Mouse (Mus musculus): ENCODE results near the gene Dcaf17.

The Dcaf17 gene

GRCm38 (mm10) chr2:71055300-71056114 lies at the start of gene Dcaf17, which contains the start of gene Mettl8:
Gene Dcaf17, plus strand, starts transcription at chr2:71055328.
Gene Mettl8, minus strand, starts transcription at chr2:71055583.
- DNase-seq: peak; percentile 98

GRCm38 (mm10) chr2:71011816-71012215 lies 43.3 kb upstream of the Dcaf17 start:
- no peak for DNase-seq

GRCm38 (mm10) chr2:71013521-71013920 lies 41.6 kb upstream of the Dcaf17 start:
- DNase-seq: no peak

DNA sequence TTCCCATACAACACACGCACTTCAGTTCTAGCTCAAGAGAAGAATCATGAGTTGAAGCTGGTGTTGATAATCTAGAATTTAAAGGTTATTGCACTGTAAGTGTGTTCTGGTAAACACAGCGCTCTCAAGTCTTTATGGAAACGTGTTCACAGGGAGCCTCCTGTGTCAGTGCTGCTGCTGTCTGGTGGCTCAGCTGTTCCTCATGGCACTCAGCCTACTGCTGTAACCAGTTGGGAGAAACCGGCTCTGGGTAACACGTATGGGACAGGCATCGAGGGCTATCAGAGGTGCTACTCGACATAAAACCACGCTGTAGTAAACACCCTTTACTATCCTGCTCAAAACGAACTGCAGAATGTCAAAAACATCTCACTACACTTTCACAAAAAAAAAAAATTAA lies 35.9 kb upstream of the Dcaf17 start:
- no peak for DNase-seq

- DNase-seq: no peak
Observed at GRCm38 (mm10) chr2:71019704-71020375, 35.3 kb upstream of the Dcaf17 start.

DNA sequence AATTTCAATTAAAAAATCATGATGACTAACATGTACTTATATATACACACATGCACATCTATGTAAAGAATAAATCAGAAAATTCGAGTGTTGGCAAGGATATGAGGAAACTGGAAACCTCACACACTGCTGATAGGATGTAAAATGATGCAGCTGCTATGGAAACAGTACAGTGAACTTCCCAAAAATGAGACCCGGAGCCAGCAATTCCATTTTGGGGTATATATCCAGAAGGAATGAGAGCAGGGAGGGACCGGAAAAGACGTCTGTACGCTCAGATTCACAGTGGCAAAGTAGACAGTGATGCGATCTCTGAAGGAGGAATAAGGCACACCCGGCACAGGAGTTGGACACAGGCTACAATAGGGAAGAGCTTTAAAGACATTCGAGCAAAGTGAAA lies 34.5 kb upstream of the Dcaf17 start:
- no peak for DNase-seq

GRCm38 (mm10) chr2:71022991-71023390 lies 32.1 kb upstream of the Dcaf17 start:
- DNase-seq: no peak

DNA sequence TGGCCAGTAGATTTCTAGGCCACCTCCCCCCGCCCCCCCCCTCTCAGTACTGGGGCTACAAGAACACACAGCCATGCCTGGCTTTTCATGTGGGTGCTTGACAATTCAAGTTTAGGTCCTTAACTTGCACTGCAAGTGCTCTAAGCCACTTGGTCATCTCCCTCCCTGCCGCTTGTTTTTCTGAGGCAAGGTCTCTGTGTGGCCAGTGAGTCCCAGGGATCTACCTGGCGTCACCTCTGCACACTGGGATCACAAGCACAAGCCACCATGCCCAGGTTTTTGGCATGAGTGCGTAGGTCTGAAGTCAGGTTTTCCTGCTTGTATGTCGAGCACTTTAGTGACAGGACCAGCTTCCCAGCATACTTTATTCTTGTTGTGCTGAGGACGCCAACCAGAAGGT lies 31.1 kb upstream of the Dcaf17 start:
- DNase-seq: no peak

- DNase-seq: no peak
Observed at GRCm38 (mm10) chr2:71025576-71026315, 29.4 kb upstream of the Dcaf17 start.

DNA sequence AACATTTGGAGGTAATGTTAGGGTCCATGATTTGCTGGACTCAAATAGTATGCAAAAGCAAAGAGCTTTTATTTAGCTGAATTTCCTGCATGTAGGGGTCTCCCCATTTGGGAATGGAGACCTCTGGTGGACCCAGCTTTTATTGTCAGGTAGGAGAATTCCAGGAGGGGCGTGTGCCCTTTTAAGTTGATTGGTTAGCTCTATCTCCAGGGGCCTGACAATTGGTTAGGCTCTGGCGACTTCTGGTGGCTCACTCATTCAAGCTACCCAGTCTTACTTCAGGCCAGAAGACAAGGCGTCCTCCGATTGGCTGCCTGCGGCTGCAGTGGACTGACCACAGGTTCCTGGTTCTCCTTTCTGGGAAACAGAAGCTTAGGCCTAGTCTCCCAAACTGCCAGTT lies 28.3 kb upstream of the Dcaf17 start:
- DNase-seq: no peak

DNA sequence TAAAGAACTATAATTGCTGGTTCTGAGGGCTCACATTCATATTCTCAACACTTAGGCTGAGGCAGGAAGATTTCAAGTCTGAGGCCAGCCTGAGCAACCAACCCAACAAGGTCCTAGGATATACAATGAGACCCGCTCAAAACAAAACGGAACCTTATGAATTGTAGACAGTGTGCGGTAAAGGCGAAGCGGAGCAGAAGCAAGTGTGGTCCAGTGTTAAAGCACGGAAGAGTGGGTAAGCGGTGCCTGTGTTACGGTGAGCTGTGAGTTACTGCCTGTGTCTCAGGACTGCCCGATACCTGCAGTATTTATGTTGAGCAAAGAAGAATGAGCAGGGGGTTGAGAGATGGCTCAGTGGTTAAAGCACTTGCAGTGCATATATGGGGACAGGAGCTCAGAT lies 27.5 kb upstream of the Dcaf17 start:
- DNase-seq: no peak

DNA sequence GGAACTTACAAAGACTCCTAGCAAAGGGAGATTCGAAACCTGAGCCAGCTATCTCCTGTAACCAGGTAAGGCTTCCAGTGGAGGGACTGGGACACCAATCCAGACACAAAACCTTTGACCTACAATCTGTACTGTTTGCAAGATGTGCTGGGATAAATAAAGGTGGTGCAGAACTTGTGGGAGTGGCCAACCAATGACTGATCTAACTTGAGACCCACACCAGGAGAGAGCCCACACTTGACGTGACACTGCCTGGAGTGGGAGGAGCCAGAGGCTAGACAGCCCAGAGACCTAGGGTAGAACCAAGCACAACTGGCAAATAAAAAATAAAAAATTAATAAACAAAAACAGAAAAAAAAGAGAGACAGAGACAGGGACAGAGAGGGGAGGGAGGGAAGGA lies 24.5 kb upstream of the Dcaf17 start:
- no peak for DNase-seq

DNA sequence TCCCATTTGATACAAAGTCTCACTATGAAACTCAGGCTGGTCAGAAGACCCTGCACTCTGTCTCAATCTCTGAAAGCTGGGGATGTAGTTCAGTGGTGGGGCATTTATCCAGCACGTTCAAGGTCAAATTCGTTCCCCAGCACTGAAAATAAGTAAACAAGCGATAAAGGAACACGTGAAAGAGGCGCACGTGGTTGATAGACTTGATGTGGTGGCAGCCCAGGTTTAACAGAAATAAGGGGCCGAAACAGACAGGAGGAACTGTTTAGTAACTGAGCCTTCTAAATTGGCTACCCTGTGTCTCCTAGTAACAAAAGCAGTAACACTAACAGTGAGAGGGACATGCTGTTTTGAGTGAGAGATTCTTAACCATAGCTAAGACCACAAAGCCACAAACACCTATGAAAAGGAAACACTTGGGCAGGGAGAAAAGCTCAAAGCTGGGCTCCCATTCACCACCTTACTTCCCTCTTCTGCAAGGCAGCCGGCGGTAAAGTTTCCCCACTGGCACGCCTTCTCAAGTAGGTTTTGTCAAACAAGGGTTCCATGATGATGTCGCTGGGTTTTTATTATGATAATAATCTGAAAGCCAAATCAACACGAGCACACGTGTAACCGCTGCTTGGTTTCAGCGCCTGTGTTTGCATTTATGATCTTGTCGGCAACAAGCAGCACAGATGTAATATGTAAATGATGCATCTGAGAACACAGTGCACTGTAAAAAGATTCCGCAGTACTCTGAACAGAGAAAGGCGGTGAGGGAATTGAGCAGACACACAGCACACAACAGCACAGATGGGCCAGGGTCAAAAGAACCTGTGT lies 22.9 kb upstream of the Dcaf17 start:
- DNase-seq: peak; percentile 58

DNA sequence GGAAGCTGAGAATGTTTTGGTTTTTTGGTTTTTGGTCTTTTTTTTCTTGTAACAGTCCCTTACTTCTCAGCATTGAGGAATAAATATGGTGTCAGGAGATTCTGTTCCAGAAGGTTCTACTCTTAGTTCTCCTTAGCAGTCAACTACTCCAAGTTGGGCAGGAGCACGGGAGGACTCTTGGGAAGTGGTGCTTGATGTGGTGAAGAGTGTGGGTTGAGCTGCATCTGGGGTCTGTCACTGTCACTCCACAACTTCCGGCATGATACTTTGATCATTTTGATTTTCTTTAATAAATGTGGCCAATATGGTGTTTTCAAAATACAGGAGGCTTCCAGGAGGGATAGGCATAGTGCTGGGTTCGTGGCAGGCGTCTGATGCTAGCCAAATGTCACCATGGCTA lies 22.1 kb upstream of the Dcaf17 start:
- no peak for DNase-seq

GRCm38 (mm10) chr2:71033987-71034386 lies 21.1 kb upstream of the Dcaf17 start:
- no peak for DNase-seq

GRCm38 (mm10) chr2:71037447-71037846 lies 17.7 kb upstream of the Dcaf17 start:
- no peak for DNase-seq

DNA sequence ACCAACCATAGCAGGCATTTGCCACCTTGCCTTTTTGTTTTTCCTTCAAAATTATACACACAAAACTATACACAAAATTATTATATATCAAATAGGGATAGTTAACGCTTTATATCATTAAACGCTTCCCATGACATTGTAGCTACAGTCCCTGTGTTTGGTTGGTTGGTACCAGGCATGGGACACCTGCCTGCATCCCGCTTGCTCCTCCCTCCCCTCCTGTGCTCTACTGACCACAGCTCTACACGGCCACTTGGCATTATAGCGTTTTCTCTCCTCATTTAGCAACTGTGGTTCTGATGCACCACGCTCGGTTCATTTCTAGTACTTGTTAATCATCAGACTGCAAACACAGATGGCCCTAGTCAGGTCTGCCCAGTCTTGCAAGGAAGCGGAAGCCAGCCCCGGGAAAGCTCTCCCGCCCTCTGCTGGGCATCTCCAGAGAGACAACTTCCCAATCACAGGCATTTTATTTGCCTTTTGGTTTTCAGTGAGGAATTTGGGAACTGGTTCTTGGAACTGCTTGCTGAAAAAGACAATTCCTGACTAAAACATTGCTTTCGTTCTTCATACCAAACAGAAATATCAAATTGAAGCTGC lies 15.5 kb upstream of the Dcaf17 start:
- peak; percentile 72 for DNase-seq

DNA sequence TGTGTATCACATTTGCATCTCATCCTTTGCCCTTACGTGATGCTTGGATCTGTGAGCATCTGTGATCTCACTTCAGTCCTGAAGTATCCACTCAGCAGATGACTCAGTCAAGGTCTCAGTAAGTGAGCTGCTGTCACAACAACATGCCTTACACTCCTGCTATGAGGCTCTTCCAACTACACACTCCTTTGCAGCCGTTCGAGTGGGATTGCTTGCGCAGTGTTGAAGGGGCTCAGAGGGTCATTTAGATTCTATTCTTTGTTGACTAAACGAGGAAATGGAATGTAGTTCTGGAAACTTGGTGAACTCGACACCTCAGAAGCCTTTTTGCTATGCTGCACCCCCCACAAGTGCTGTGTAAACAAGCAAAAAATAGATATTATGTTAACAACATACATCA lies 9.0 kb upstream of the Dcaf17 start:
- DNase-seq: peak; percentile 29

- peak; percentile 64 for DNase-seq
Observed at GRCm38 (mm10) chr2:71046751-71047320, 8.3 kb upstream of the Dcaf17 start.

DNA sequence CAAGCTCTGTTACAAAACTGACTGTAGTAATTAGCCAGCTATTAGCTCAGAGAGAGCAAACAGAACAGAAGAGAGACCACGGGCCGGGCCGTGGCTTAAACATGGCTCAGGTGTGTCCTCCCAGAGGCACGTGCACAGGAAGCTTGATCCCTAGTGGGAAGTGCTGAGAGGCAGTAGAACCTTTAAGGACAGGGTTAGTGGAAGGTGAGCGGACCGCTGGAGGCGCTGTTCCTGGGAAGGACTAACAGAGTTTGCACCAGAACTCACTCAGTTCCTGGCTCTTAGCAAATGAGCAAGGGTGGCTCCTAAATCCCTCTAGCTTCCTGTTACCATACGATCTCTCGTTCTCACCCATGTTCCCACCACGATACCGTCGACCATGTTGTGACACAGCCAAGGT lies 6.2 kb upstream of the Dcaf17 start:
- DNase-seq: peak; percentile 37

- no peak for DNase-seq
Observed at GRCm38 (mm10) chr2:71050511-71050910, 4.6 kb upstream of the Dcaf17 start.

DNA sequence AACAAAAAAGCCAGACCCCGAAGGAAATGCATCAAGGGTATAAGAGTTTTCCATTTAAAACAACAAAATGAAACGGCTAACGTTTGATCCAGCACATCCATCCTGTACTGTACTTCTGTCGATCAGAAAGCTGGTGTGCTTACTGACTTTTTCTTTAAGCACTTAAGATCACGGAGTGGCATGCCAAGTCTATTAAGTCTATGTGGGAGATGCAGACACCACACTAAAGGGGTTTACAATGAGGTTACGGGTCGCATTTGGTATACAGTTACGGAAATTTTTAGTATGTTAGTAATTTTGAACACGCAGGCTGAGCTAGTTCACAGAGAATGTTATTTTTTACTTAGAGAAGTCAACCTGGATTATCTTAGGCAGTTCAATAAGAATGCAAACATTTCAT lies 412 bp upstream of the Dcaf17 start:
- DNase-seq: peak; percentile 41
